Mouse (Mus musculus) common myeloid progenitor, adult 5-6 weeks (primary cell): ENCODE data around the gene Azi2. TPM values are rescaled to one million over a fixed set of nuclear protein-coding genes. Genes with fewer than 3 reads are reported as not detected.

Experiments
- ATAC-seq: replicated peaks from 2 replicates; pipeline ENCODE4 v1.8.0; 2016; ENCODE audit warnings: low read depth, mild to moderate bottlenecking, moderate TSS enrichment, inconsistent platforms; ENCODE audit not compliant: poor library complexity, severe bottlenecking
- total RNA-seq: library from RNA; stranded (forward); fragments of 200-1000, 187-1606 nt; gene quantifications from 2 replicates; pipeline ENCODE4 v1.2.3, GENCODE M21; 2017

Azi2 gene
- total RNA-seq, result 54.8 and 55.5 TPM in 2 replicates

DNA sequence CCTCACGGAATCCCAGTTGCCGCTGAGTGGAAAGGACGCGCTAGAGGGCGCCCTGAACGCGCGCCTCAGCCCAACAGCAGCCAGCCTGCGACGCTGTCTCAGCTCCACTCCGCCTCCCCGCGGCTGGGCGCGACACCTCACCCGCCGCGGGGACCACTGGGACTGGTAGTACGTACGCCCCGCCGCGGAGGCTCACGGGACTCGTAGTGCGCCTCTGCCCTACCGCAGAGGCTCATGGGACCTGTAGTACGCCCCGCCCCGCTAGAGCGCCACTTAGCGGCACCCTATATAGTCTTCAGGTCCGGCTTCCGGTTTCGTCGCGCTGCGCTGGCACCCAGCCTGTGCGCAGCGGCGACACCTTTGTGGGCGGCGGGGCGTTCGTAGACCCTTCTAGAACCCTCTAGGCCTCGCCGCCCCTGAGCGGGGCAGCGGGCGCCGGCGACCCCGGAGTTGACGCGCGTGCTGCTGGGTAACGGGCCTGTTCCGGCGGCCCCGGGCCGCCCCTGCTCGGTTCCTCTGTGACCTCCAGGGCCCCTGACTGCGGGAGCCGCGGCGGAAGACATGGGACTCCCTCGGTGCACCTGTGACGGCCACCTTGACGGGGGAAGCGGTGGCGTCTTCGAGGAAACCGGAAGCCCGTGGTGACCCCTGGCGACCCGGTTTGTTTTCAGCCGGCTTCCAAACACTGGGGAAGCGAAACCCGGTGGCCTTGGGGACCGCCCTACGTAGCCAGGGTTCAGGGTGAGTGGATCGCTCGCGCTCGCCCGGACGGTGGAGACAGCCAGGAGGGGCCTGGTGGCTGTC, at the start of gene Azi2:
Gene Azi2 (plus strand): TSS at position 282 of the 804 bp plus-strand sequence.
- peak; percentile 96 for ATAC-seq

GRCm38 (mm10) chr9:117996631-117997030, 43.7 kb upstream of the Azi2 start:
- ATAC-seq, result no peak; the same call in 1 of the 2 replicates

DNA sequence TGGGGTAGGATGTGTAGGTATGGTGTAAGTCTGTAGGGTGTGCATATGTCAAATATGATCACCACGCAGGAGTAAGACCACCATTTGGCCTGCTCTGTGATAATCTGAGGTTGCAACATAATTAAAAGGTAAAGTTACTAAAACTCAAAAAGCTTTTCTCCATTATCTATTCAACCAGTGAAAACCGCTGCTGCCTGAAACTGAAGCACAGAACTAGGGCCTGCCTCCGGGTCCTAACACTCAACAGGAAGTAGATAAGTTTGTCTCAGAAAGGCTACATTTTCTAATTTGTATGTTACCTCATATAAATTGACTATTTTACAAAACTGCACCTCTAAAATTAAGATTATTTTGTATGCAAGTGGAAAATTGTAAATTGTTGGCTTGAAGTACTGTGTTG, 38.8 kb upstream of the Azi2 start:
- 0 out of 2 replicates have a peak, but pooled peaks have one; percentile 45 for ATAC-seq

GRCm38 (mm10) chr9:118003218-118003886, 36.9 kb upstream of the Azi2 start:
- no peak for ATAC-seq

DNA sequence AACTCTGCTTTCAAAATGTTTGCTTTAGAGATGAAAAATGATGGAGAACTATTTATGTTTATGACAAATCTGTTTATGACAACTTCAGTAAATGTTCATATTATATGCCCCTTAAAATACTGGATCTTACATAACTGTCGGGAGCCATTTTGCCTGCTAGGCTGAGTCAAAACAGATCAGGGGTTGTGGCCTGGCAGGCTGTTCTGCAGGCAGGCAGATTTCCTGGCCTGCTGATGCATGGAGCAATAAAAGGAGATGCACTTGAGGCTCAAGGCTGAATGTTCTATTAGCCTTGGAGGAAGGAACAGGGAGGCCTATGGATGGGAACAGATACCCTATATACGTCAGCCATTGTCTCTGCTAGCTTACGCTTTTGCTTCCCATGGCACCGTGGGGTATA, 36.4 kb upstream of the Azi2 start:
- no peak for ATAC-seq

DNA sequence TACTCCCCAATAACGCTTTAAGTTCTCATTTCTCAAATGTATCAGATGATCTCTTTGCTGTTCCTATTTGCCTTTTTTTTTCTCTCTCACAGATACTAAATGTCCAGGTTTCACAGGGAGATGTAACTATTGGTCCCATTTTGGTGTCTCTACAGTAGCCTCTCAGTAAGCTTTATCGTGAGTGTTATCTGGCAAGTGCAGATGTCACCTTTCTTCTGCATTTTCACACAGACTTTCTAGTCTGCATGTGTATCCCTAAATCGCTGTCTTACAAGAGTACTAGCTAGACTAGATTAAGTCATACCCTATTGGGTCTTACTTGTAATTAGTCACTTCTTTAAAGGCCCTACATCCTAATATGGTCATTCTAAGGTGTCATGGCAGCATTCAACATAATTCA, 27.4 kb upstream of the Azi2 start:
- ATAC-seq, result no peak

GRCm38 (mm10) chr9:118024966-118025365, 15.3 kb upstream of the Azi2 start:
- ATAC-seq, result no peak

- peak; percentile 63 for ATAC-seq
Observed at GRCm38 (mm10) chr9:118029490-118029889, 10.8 kb upstream of the Azi2 start.

DNA sequence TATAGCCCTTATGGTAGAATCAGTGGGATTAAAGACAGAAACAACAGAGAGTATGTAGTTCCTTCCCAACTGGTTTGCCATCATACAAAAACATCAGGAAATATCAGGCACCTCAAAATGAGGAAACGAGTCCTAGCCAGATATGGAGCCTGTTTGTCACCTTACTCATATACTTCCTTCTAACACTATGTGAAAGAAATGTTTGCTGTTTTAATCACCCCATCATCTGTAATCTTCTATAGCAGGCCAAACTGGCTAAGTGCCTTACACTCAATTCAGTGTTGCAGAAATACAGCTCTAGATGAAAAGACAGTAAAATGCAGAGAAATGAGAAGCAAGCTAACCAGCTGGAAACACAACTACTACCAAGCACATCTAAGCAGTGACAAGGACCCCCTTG, 10.0 kb upstream of the Azi2 start:
- ATAC-seq, result no peak

GRCm38 (mm10) chr9:118031694-118032093, 8.6 kb upstream of the Azi2 start:
- no peak for ATAC-seq

DNA sequence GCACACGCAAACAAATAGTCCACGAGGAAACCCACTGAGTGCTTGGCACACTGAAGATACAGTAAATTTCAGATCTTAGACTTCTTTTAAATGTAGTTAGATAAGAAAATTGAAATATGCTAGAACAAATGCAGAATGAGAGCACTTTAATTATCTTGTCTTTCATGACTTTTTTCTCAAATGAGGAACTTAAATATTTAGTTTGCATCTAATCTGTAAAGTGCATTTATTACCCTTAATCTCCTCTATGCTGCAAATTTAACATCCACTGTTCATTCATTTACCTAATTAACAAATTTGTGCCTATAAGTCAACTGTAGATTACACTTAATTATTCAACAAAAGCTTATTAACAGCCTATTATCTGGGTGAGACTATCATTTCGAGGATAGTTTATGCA, 5.3 kb upstream of the Azi2 start:
- no peak for ATAC-seq

DNA sequence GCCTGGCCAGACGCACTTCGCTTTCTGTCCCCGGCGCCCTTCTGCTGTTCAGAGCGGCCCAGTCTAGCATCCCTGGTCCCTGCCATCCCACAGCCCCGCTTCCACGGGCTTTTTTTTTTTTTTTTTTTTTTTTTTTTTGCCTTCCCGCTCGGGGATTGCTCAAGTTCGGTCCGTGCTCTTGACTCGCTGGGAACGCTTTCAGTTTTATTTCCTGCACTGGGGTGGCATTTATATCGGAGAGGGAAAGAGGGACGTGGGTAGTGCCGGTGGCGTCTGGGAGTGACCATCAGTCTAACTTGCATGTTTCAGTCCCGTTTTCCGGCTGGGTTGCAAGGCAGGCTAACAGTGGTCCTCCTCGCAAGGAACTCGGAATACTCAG, 712 bp downstream of the Azi2 start:
- no peak; the same call in 1 of the 2 replicates for ATAC-seq

DNA sequence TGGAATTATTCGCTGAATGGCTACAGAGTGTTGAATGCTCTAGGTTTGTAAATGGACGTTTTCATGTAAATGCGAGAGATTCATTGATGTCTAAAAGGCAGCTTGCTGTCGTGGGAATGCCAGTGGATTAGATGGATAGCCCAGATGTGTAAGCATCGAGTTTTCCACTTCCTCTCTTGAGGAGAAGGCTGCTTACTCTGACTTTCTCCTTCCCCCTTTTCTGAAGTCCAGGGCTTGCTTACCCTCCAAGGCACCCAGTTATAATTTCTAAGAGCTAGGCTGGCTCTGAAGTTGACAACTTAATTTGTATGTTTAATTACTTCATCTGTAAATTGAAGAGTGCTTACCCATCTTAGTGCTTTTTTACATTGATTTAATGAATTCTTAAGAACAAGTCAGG, 1.3 kb downstream of the Azi2 start:
- no peak for ATAC-seq

DNA sequence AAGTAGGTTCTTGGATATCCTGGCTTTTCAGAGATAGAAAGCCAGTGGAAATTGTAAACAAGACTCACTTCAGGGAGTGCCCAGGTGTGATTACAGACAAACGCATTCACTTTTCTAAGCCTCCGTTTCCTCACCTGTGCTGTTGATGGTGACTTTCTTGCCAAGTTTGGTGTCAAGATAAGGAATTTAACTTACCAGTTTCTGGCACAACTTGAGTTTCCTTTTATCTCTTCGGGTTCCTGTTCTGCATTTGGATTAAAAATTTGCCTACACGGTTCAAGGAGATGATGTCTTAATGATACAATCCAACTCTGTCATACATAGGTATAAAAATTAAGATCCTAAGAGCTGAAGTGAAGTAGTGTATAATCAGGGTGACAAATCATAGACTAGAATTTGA, 2.4 kb downstream of the Azi2 start:
- no peak for ATAC-seq

DNA sequence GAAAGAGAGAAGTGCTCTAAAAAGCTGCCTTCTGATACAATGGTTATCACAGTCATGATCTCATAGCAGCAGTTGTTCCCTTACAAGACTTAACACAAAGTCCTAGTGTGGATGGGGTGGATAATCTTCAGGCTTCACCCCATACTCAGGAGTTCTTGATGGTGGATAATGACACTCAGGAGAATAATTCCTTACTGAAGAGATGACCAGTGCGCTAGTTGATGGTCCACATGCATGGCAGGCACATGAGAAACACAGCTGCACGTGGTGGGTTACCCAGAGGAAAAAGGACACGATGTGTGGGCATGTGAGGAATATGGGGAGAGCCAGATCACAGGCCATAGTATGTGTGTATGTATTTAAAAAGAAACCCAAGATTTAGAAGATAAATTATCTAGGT, 3.3 kb downstream of the Azi2 start:
- no peak for ATAC-seq

GRCm38 (mm10) chr9:118045011-118045533, 4.8 kb downstream of the Azi2 start:
- no peak for ATAC-seq

- peak; percentile 87 for ATAC-seq
Observed at GRCm38 (mm10) chr9:118053286-118053685, 13.0 kb downstream of the Azi2 start.

- no peak for ATAC-seq
Observed at GRCm38 (mm10) chr9:118059101-118059500, 18.8 kb downstream of the Azi2 start.

- ATAC-seq, result no peak
Observed at GRCm38 (mm10) chr9:118070442-118070841, 30.1 kb downstream of the Azi2 start.

DNA sequence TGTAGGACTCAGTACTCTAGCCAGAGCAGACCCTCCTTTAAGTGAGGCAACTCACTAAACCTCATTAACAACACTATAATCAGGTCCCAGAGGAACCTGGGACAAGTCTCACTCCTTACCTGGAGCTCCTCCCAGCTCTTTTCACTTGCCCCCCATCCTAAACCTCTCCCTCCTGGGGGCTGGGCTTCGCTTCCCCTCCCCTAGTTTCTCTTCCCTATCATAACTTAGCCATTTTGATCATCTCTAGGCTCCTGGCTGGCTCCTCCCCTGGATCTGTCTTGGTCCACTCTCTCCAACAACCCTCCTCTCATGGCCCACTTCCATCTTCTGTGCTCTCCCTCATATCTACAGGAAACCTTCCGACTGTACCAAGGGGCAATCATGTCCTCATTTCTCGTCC, 31.0 kb downstream of the Azi2 start:
- peak; percentile 55 for ATAC-seq

GRCm38 (mm10) chr9:118072101-118072500, 31.8 kb downstream of the Azi2 start:
- ATAC-seq, result peak; percentile 78
